Mouse (Mus musculus) 3134 (cell line): Measurements from ENCODE around the gene Cradd.

Source experiments
- DNase-seq: peaks from one replicate; pipeline ENCODE4 v3.0.0-alpha.2; 2011; ENCODE audit warnings: low spot score; ENCODE audit not compliant: insufficient read length; ENCODE audit errors: extremely low read depth

Gene Cradd

DNA sequence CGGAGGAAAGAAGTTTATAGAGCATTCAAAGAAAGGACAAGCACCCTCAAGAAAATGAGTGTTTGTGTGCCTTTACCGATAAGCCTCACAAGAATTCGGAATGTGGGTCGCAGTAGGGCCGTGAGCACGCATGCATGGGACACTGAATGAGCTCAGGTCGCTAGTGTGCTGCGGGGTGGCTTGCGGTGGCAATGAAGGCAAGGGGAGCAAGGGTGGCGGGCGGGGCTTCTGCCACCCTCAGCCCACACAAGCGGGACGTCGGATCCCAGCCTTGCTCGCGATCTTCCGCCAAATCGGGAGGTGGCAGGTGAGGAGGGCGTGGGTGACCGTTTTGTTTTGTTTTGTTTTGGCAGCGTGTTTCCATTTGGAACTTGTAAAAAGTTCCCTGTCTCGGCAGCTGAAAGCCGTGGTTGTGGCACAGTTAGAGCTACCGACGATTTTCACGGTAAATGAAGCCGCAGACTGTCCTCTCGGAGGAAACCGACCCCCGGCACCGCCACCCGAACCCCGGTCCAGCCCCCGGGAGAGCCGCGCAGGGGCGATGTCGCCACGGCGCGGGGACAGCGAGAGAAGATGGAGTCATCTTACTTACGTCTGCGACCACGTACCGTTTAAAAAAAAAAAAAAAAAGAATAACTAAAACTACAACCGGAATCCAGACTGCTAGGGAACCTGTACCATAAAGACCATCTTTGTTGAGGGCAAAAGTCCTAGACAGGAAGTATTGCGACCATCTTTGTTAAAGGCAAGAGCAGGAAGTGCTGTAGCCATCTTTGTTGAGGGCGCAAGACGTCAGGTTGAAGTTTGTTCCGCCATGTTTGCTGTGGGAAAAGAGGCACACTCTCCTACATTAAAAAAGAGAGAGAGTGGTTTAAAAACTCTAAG lies at the start of gene Cradd:
TSS of gene Cradd (minus strand) at position 741 of the 885 bp plus-strand sequence.
- DNase-seq: peak; percentile 86

DNA sequence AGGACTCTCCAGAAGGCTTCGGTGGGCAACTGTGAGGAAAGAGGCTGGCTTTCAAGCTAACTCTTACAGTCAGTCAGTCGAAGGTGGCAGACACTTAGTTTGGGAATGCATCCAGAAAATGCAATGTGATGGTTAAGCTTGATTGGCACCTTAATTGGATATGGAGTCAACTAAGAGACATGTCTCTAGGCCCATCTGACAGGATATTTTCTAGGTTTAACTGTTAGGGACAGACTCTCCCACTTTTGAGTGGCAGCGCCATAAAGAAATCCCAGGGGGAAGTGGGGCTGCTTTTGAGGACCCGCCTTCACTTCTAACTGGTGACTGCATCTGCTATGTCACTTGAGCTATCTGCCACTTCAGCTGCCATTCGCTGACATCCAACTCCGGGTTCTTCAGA lies 49.4 kb upstream of the Cradd start:
- DNase-seq: no peak

- DNase-seq: peak; percentile 65
Measured at GRCm38 (mm10) chr10:95371942-95372341, 48.0 kb upstream of the Cradd start.

DNA sequence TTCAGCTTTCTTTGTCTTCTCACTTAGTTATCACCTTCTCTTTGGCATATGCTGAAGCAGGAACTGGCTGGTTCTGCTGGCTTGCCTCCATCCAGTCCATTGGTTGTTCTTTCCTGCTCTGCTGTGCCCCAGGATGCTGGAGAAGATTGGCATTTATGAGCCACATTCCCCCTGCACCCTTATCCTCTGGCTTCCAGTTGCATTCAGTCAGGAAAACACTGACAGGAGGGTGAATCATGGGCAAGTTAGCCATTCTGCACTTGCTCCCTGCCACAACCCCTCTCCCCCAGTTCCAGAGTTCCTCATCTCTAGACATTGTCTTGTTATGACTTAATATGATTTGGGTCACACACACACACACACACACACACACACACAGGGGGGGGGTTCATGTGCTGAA lies 45.3 kb upstream of the Cradd start:
- peak; percentile 80 for DNase-seq

- no peak for DNase-seq
Measured at GRCm38 (mm10) chr10:95368151-95368550, 44.2 kb upstream of the Cradd start.

GRCm38 (mm10) chr10:95367661-95368089 lies 43.7 kb upstream of the Cradd start:
- DNase-seq: no peak

GRCm38 (mm10) chr10:95367241-95367640 lies 43.3 kb upstream of the Cradd start:
- DNase-seq: no peak

GRCm38 (mm10) chr10:95362326-95362725 lies 38.4 kb upstream of the Cradd start:
- DNase-seq: no peak

- no peak for DNase-seq
Measured at GRCm38 (mm10) chr10:95361260-95361841, 37.4 kb upstream of the Cradd start.

DNA sequence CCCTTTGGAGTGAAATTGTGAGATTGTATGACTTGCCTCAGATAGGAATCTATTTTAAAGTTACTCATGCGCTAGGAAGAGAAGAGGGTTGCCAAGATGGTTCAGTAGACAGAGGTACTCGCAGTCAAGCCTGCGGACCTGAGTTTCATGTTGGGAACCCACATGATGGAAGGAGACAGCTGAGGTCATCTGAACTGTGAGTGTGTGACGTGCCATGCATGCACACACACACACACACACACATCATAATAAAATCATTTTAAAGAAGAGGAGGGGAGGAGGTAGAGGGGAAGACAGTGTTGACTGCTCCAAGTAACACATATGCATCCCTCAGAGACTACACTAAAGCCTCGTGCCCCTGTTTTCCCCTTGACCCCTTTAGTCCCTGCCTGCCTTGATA lies 36.1 kb upstream of the Cradd start:
- no peak for DNase-seq

DNA sequence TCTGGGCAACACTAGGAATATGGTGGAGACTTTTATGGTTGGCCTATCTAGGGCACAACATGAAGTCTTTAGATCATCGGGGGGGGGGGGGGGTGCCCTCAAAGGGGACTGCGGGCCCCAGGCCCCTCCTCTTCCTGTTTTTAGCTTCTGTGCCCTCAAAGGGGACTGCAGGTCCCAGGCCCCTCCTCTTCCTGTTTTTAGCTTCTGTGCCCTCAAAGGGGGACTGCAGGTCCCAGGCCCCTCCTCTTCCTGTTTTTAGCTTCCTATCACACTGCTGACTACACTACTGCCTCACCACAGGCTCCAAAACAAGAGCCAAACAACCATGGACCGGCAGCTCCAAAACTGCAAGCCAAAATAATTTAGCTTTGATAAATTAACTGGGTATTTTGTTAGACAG lies 33.8 kb upstream of the Cradd start:
- DNase-seq: no peak

GRCm38 (mm10) chr10:95356711-95357110 lies 32.8 kb upstream of the Cradd start:
- DNase-seq: no peak

- no peak for DNase-seq
Measured at GRCm38 (mm10) chr10:95355678-95356268, 31.8 kb upstream of the Cradd start.

GRCm38 (mm10) chr10:95354673-95355072 lies 30.7 kb upstream of the Cradd start:
- DNase-seq: no peak

DNA sequence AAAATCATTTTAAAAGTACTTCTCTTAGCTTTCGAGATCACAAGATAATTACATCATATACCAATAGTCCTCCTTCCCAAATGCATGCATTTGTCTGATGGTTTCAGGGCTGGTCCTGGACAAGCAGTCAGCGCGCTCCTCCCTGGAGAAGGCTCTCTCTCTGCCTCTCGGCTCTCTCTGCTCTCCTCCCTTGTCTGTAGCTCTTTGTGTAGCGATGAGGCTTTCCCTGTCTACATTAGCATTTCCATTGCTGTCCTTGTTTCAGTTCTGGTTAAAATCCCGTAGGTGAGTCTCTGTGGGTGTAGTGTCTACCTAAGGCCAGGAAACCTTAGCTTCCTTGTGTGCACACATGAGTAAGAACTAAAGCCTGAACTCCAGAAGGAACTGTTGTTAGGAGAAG lies 30.1 kb upstream of the Cradd start:
- no peak for DNase-seq

DNA sequence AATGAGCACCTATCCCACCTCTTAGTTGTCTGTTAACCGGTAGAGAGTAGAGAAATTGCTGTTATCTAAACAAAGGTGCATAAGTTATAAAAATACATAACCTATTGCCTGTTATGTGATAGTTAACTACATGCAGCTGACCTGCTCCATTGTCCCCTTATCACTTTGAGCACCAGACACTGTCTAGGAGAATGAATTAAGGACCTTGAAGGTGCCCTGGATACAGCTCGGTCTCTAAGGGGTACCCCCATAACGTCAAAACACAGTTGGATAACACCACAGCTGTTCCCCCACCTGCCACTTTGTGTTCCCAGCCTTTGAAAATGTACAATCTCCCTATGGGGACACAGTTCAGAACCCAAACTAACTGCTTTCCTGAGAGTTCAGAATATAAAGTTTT lies 24.5 kb upstream of the Cradd start:
- no peak for DNase-seq

DNA sequence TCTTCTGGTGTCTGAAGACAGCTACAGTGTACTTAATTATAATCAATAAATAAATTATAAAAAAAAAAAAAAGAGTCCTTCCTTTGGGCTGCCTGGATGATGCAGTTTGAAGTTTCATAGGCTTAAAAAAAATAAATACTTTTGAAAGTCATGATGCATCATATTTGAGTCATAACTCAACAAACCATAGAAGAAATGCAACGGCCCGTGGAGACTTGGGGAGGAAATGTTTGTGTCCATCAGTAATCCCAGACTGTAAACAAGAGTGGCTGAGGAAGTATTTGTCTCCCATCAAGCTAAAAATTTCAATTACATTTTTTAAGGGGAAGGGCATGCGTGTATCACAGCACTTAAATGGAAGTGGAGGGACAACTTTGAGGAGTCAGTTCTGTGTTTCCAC lies 23.8 kb upstream of the Cradd start:
- DNase-seq: peak; percentile 36

- no peak for DNase-seq
Measured at GRCm38 (mm10) chr10:95342833-95343590, 19.1 kb upstream of the Cradd start.

- DNase-seq: no peak
Measured at GRCm38 (mm10) chr10:95340676-95341075, 16.7 kb upstream of the Cradd start.

GRCm38 (mm10) chr10:95337589-95337988 lies 13.7 kb upstream of the Cradd start:
- no peak for DNase-seq
